Mouse (Mus musculus) heart, adult 2 months (tissue): Measurements from ENCODE around the gene Ctse.

Experiments used
- CTCF ChIP-seq: fragments of 200-600 bp; IDR thresholded peaks from 2 replicates; pipeline ENCODE4 v1.8.1; 2022; ENCODE audit warnings: antibody characterized with exemption, mild to moderate bottlenecking, moderate library complexity
- EP300 ChIP-seq: fragments of 200-500 bp; IDR thresholded peaks from 2 replicates; pipeline ENCODE4 v1.6.1; 2011; ENCODE audit warnings: low read depth, low read length, control low read depth; ENCODE audit not compliant: insufficient read depth
- POLR2A ChIP-seq: fragments of 200-500 bp; IDR thresholded peaks from 2 replicates; pipeline ENCODE4 v1.6.1; 2011; ENCODE audit warnings: mild to moderate bottlenecking, low read depth, low read length, control low read depth; ENCODE audit not compliant: insufficient read depth

GRCm38 (mm10) chr1:131688475-131688874, 50.4 kb downstream of the Ctse start, which contains the start of gene Rab7b:
- TF ChIP-seq CTCF (no peak), POLR2A (peak; percentile 68), EP300 (no peak)
